10 mouse cellular contexts compared by ENCODE assay signal in genomic region chr12:95466502-95467490, GRCm38 (mm10).
A peak's percentile ranks its signal among the peaks of the same experiment; 100 is the strongest.
DNase-seq lines count a peak whose midpoint lies in the region; ATAC-seq lines count a peak whose summit lies in the region.
"Had no signal": no experiment of that assay in that cellular context is flagged by ENCODE, and none has a peak within 500 bp of the region (broad histone marks: within the 10 kb centered on the region; RNA-seq: fewer than 3 reads in every experiment).

No protein-coding gene starts in this region.

- no peak overlapping the region for H3K9ac ChIP-seq in neural tube, embryonic 15.5 days (replicated peaks)

- 31% methylated on average over 12 of the region's 12 CpGs for WGBS in neural tube, embryonic 15.5 days

- H3K27ac ChIP-seq in neural tube, embryonic 15.5 days (replicated peaks) = no peak overlapping the region

- H3K9me3 ChIP-seq in neural tube, embryonic 15.5 days (replicated peaks) = no peaks in the 10 kb centered on the region

- peak; percentile 35; the same call in 1 of the 2 replicates for ATAC-seq in neural tube, embryonic 15.5 days (ENCODE audit: low FRiP score)
- no peak for ATAC-seq in frontal cortex, adult (ENCODE audit: low TSS enrichment)
- no peak for ATAC-seq in activated CD4-positive, CD25-positive, alpha-beta regulatory T cell, adult 4 months

- H3K4me3 ChIP-seq in neural tube, embryonic 15.5 days (replicated peaks) = no peak overlapping the region

- H3K36me3 ChIP-seq in neural tube, embryonic 15.5 days = no peaks in the 10 kb centered on the region

- H3K4me2 ChIP-seq in neural tube, embryonic 15.5 days = peak overlapping the region; percentile 35

- H3K27me3 ChIP-seq in neural tube, embryonic 15.5 days (replicated peaks) = no peaks in the 10 kb centered on the region

- peak; percentile 14 for DNase-seq in lung, postnatal 36 days
- DNase-seq in lung, postnatal 14 days = no peak
- DNase-seq in embryo, embryonic 11 days = peak; percentile 28
- peak; percentile 22 for DNase-seq in gonadal fat pad, adult 2 months (ENCODE audit: low read depth)
- DNase-seq in thymus, postnatal 14 days = no peak
- DNase-seq: gastrocnemius, postnatal 25 days; left cerebral cortex, postnatal 4 days had no signal

- H3K4me1 ChIP-seq in neural tube, embryonic 15.5 days = peaks cover 9% of the 10 kb centered on the region; the same call in 1 of the 2 replicates

Comparison
In these comparisons a context has a peak if more than half of its experiments do, and no peak if none do; other contexts are left out.
1. DNase-seq: peak in lung, postnatal 36 days (single experiment), embryo, embryonic 11 days (single experiment) and gonadal fat pad, adult 2 months (single experiment); none in lung, postnatal 14 days (single experiment) and thymus, postnatal 14 days (single experiment).